Mouse (Mus musculus) Patski (cell line): Measurements from ENCODE around the gene Rflnb. TPM values are rescaled to one million over a fixed set of nuclear protein-coding genes. Genes with fewer than 3 reads are reported as not detected.

ENCODE experiments used
- ATAC-seq: fragments of 100-300 bp; one replicate; pipeline ENCODE4 v1.8.0; 2021
- CTCF ChIA-PET: fragments of 350-600 bp; sonication (Branson Sonifier 250); formaldehyde crosslinking; loops from one replicate; lab custom pipeline; 2022; ENCODE audit warnings: inconsistent platforms; lab: Charles Lee
- POLR2A ChIA-PET: fragments of 350-600 bp; sonication (Branson Sonifier 250); formaldehyde crosslinking; loops from one replicate; lab custom pipeline; 2022; ENCODE audit warnings: antibody characterized with exemption, inconsistent platforms; lab: Charles Lee
- DNase-seq: peaks from one replicate; pipeline ENCODE4 v3.0.0-alpha.2; 2011; ENCODE audit warnings: low read depth, low spot score
- H3K27me3 ChIP-seq: fragments of 371-371 bp; one replicate; pipeline ENCODE4 v1.5.1; 2021
- CTCF ChIP-seq: fragments of 100-300 bp; IDR thresholded peaks from one replicate; pipeline ENCODE4 v1.5.1; 2021
- in situ Hi-C: fragments of 300-500 bp; cut with MboI; formaldehyde crosslinking; loops from 3 replicates; pipeline ENCODE4 v1.11.1; 2018; ENCODE audit warnings: low pct_unique_long_range_greater_than_20kb, mixed read lengths
- polyA plus RNA-seq: library from polyadenylated mRNA; unstranded; gene quantifications from one replicate; pipeline ENCODE4 v1.2.3, GENCODE M21; 2021

Rflnb gene
- 3.5 TPM for polyA plus RNA-seq

DNA sequence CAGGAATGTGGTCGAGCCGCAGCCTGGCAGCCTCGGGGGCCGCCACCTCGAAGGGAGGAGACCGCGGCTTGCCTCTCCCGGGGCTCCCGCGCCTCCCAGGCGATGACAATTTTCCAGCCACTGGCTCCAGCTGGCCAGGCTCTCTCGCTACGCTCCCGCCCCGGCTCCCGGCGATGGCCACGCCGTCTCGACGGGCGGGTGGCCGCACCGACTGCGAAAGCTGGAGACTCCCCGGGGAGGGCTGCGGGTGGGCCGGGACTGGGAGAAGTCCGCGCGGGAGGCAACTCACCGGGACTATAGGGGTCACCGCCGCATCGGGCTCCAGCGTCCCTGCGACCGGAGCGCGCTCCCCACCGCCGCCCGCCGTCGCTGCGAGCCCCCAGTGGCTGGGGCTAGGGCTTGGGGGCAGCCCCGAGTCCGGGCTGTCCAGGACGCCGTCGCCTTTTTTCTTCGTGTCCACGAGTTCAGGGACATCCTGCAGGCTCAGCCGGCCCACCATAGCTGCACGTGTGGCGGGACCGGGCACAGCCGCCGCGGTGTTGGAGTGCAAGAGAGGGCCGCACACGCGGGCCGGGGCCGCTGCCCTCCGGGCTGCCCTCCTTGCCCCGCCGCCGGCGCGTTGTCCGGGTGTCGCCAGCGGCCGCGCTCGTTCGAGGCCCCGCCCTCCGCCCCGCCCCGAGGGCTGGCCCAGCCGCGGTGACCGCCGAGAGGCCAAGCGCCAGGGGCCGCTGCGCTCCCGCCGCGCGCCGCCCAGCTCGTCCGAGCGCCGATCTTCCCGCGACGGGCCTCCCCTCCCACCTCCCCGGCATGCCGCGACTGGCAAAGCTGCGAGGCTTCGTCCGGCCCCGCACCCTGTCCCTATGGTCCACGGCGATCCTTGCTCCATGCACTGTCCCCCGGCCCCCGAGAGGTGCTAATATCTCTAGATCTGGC is at the start of gene Rflnb:
TSS of gene Rflnb (minus strand) at position 644 of the 933 bp plus-strand sequence.
- ATAC-seq (peak; percentile 81), DNase-seq (no peak)
- POLR2A ChIA-PET = interaction anchor here (0.9 kb wide), 1 partner anchor 9 kb away, joined by 4 read pairs; no protein-coding TSS in a partner anchor
- TF ChIP-seq CTCF = no peak
- in situ Hi-C loops = no loop called here
- CTCF ChIA-PET = no interaction called here
- H3K27me3 ChIP-seq = peaks cover 2% of the 10 kb centered on the region

DNA sequence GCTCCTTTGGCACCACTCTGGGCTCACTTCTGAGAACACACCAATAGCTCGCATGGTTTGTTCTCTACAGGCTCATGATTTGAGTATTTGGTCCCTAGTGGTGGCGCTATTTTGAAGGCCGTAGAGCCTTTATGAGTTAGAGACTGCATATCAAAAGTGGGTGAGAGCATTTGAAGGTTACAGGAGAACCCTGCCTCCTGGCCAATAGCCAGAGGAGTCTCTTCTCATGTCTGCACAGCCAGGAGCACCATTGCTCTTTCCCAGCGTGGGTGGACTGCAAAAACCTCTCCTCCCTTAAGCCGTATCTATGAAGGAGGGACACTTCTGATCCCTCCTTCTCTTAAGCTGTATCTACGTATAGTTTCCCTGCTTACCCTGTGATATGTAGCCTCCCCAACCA is 49.8 kb upstream of the Rflnb start:
- H3K27me3 ChIP-seq = no peaks in the 10 kb centered on the region
- ChIA-PET CTCF (no interaction called here), POLR2A (no interaction called here)
- ATAC-seq = no peak
- TF ChIP-seq CTCF = no peak
- in situ Hi-C loops = no loop called here
- no peak for DNase-seq

DNA sequence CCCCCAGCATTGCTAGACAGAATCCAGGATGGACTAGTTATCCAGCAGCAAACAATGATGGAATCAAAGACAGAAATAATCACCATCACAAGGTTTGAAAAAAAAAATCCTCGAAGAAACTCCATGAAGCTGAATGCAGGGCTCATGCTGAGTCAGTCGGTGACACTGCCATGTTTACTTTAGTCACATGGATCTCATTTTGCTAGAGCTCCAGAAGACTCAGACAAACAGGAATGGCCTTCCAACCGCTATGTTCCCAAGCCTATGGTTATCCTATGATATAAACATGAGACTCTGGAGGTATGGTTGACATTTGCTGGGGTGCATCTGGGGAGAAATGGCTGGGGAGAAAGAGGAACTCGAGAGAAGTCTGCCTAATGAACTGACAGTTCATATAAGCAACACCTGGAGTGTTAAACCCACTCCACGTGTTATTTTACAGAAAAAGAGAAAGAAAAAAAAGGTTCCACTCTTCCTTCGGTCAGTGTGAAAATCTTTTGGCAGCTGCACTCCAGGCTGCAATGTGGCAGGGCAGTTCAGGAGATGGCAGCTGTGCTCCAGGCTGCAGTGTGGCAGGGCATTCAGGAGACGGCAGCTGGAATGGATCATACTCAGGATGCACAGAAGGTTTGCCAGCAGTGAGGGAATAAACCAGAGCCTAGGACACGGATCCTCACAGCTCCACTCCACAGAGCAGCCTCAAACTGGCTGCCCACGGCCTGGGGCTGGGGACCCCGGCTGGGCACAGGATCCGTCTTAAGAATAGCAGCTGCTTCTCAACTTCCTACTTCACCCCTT is 46.9 kb upstream of the Rflnb start:
- no peaks in the 10 kb centered on the region for H3K27me3 ChIP-seq
- POLR2A ChIA-PET = interaction anchor here (1.0 kb wide), 1 partner anchor 14 kb away, joined by 3 read pairs; no protein-coding TSS in a partner anchor
- TF ChIP-seq CTCF = no peak
- DNase-seq (no peak), ATAC-seq (no peak)
- in situ Hi-C loops = no loop called here
- CTCF ChIA-PET = interaction anchor here (0.9 to 2.3 kb wide), 5 partner anchors 11 to 108 kb away, joined by 3 to 6 read pairs (median 5); no protein-coding TSS in a partner anchor

DNA sequence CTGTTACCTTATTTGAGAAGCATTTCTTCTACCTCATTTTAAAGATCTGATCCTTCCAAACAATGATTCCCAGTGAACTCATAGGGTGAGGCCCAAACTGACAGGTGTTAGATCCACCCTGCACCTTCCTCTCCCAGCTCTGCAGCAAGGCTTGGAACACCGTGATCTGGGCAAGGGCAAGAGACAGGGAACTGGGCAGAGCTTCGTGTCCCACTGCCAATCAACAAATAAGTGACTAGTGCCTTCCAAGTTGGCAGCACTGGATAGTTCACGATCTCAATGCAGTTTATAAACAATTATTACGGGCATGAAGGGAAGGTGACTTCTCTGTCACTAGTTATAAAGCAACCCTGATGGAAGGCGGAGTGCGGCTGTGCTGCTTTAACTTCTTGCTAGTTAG is 42.2 kb upstream of the Rflnb start:
- in situ Hi-C loops = no loop called here
- DNase-seq = no peak
- ChIA-PET POLR2A (interaction anchor here (0.7 kb wide), 1 partner anchor 11 kb away, joined by 3 read pairs; no protein-coding TSS in a partner anchor), CTCF (interaction anchor here (0.9 kb wide), 1 partner anchor 16 kb away, joined by 6 read pairs; no protein-coding TSS in a partner anchor)
- ATAC-seq = no peak
- no peaks in the 10 kb centered on the region for H3K27me3 ChIP-seq
- no peak for TF ChIP-seq CTCF

DNA sequence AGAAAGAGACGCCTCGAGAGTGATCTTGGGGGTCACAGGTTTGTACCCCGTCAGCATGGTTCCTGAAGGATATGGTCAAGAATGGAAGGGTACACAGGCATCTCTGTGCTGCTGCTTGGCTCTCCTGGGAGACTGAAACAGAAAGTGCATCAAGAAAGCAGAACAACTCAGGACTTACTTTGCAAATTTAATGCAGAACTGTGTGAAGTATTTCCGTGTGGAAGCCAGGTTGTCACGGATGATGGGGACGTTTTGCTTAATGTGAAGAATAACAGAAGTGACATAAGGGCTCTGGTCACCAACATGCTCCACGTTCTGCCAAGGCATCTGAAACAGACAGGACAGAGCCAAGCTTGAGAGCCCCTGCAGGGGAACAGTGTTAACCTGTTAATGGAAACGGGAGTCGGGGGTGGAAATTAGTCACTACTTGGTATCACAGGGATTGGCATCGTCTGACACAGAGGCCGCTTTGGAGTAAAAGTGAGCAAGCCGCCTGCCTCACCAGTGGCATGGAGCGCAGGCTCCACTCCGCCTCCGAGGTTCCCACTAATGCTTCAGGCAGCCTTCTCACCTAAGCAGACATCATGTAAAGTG is 39.1 kb upstream of the Rflnb start:
- ATAC-seq = no peak
- in situ Hi-C loops = no loop called here
- no peak for DNase-seq
- H3K27me3 ChIP-seq = no peaks in the 10 kb centered on the region
- ChIA-PET CTCF (no interaction called here), POLR2A (no interaction called here)
- no peak for TF ChIP-seq CTCF

DNA sequence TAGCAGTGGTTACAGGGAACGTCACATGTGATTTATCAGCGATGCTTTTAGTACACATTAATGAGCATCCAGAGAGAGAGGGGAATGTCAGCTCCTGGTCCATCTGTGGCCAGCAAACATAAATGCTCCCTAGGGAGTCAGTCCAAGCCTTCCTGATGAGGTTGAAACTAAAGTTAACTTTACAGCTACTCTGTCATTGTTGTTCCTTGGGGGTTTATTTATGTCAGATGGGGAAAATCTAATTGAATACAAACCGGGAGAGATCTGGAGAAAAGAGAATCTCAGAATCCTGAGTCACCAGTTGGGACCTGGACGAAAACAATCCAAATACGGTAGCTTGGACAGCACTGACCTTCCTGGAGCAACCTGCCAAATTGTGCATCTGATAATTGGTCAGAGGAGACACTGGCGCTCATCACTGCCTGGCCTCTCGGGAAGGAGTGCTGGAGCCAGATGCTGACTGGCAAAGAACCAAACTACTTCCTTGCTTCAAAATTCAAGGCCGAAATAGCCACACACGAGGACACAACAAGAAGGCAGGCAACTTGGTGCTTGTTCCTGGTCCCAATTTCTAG is 38.0 kb upstream of the Rflnb start:
- ChIA-PET CTCF (no interaction called here), POLR2A (no interaction called here)
- DNase-seq (no peak), ATAC-seq (no peak)
- in situ Hi-C loops = no loop called here
- H3K27me3 ChIP-seq = no peaks in the 10 kb centered on the region
- TF ChIP-seq CTCF = no peak

DNA sequence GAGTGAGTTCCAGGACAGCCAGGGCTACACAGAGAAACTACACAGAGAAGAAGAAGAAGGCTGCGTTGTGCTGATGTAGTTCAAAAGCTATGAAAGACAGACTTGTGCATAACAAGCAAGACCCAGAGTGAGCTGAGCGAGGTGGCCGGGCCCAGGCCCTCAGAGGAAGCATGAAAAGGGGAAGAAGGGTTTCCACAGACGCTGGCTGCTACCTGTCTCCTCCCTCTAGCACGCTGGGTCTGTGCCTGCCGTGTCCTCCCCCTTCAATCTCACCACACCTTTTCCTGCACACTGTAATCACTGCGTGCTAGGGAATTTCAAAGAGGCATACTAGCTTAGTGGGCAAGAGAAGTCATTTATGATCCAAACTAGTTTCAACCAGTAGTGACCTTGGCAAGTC is 36.8 kb upstream of the Rflnb start:
- in situ Hi-C loops = no loop called here
- POLR2A ChIA-PET = interaction anchor here (0.6 kb wide), 1 partner anchor 44 kb away, joined by 3 read pairs; no protein-coding TSS in a partner anchor
- DNase-seq (no peak), ATAC-seq (no peak)
- no peaks in the 10 kb centered on the region for H3K27me3 ChIP-seq
- CTCF ChIA-PET = interaction anchor here (1.1 kb wide), 1 partner anchor 152 kb away, joined by 3 read pairs; no protein-coding TSS in a partner anchor
- TF ChIP-seq CTCF = no peak

DNA sequence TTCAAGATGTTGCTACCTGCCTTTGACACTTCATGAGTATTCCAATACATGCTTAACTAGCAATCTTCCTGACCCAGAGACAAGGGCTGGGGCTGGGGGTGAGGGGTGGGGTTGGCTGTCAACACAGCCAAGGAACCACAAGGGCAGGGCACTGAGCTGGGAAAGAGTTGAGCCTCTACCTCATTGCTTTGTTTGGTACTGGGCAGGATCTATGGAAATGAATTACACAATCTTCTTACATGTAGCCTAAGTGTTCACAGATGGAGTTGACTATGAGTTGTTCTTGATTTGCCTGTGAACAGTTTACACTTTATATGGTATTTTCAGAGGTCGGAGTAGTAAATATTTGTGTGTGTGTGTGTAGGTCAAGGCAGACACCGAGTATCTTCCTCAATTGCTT is 33.3 kb upstream of the Rflnb start:
- TF ChIP-seq CTCF = no peak
- no peak for ATAC-seq
- no peak for DNase-seq
- CTCF ChIA-PET = no interaction called here
- POLR2A ChIA-PET = interaction anchor here (1.3 kb wide), 1 partner anchor 14 kb away, joined by 3 read pairs; no protein-coding TSS in a partner anchor
- in situ Hi-C loops = no loop called here
- no peaks in the 10 kb centered on the region for H3K27me3 ChIP-seq

DNA sequence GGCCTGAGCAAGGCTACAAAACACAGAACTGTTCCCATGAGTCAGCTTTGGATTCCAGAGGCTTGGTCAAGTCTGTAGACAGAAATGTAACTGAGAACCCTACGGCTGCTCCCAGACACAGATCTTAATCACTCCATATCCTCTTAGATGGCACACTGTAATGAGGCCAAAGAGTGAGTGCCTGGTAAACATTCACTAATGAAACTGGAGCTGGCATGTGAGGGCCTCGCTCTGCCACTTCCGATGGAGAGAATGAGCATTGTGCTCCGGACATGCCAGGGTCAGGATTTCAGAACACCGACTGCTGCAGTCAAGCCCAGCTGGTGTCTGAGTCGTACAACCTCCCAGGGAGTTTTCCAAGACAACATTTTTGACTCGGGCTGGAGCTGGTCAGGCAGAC is 32.4 kb upstream of the Rflnb start:
- peak; percentile 96 for ATAC-seq
- ChIA-PET CTCF (interaction anchor here (0.9 to 1.4 kb wide), 3 partner anchors 13 to 290 kb away, joined by 3 read pairs; no protein-coding TSS in a partner anchor), POLR2A (interaction anchor here (0.6 to 1.3 kb wide), 3 partner anchors 15 to 108 kb away, joined by 3 to 4 read pairs (median 3); no protein-coding TSS in a partner anchor)
- peak; percentile 98 for DNase-seq
- in situ Hi-C loops = no loop called here
- no peak for TF ChIP-seq CTCF
- H3K27me3 ChIP-seq = no peaks in the 10 kb centered on the region
